Mouse (Mus musculus): Measurements from ENCODE around the gene Reep6.

The Reep6 gene

GRCm38 (mm10) chr10:80329273-80330081 is at the start of gene Reep6, which contains the start of gene Pcsk4:
Reep6 (plus strand) TSS chr10:80329953.
Pcsk4 (minus strand) TSS chr10:80329498.
- DNase-seq (ENCODE audit: low read depth in 1 of 2, low spot score in 2 of 2), result peak; percentile 89 to 91

DNA sequence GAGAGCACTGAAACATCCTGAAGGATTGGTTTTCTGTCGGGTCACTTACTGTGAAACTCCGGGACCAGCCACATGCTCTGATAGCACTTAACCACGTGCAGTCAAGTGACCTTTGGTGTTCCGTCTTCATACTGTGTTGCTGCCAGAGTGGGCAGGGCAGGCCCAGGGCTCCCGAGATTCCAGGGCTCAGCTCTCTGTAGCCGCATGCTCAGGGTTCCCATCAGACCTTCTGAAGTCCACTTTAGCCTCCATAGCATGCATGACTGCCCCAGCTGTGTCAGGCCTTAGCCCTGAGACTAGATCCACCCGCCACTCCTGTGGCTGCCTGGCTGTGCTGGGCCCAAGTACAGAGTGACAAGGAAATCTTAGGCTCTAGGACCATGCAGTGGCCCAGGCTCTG is 48.4 kb upstream of the Reep6 start:
- no peak for DNase-seq (ENCODE audit: low read depth in 1 of 2, low spot score in 2 of 2)

DNA sequence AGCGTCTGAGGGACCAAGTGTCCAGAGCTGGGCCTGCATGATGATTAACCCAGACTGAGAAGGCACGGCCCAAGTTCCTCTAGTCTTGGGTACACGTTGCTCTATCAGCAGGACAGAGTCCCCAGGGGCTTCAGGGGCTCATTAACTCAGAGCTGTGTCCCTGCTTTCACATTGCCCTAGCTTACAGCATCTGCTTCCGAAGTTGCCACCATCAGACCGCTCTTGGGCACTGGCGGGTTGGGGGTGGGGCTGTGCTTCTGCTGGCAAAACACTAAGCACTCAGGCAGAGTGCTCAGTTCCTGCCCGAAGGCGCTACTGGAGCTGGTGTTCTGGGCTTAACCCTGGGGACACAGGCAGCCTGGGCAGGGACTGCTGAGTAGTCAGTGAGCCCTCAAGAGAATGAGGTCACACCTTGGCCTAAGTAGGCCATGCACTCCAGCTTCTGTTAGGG is 47.8 kb upstream of the Reep6 start:
- no peak for DNase-seq (ENCODE audit: low read depth in 1 of 2, low spot score in 2 of 2)

GRCm38 (mm10) chr10:80282481-80283441 is 47.0 kb upstream of the Reep6 start:
- no peak for DNase-seq (ENCODE audit: low read depth in 1 of 2, low spot score in 2 of 2)

DNA sequence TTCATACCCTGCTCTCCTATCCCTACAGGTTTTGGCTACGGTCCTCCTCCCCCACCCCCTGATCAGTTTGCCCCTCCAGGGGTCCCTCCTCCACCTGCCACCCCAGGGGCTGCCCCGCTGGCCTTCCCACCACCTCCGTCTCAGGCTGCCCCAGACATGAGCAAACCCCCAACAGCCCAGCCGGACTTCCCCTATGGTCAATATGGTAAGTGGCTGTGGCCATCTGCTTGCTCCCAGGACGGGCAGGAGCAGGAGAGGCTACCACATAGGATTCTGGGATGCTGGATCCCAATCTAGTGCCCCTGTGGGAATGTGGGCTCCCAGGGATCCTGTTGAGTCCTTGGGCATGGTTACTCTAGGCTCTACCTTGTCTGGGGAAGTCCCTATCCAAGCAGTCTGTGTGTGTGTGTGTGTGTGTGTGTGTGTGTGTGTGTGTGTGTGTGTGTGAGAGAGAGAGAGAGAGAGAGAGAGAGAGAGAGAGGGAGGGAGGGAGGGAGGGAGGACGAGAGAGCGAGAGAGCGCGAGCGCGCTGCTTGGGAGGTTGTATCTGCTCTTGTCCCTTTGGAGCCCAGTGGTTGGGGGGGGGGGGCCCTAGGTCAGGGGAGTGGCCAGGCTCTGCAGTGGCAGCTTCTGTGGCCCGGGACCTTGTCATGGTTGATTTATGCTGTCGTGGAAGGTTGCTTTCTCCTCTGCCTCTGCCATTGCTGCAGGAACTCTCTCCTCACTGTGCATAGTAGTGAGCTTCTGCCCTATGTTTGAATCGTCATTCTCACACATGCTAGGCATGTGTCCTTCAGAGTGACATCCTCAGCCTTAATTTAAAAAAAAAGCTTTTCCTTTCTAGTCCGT is 44.3 kb upstream of the Reep6 start:
- DNase-seq (ENCODE audit: low read depth in 1 of 2, low spot score in 2 of 2), result no peak

- DNase-seq (ENCODE audit: low read depth in 1 of 2, low spot score in 2 of 2), result no peak
These were observed 41.7 kb upstream of the Reep6 start for GRCm38 (mm10) chr10:80288097-80288496.

DNA sequence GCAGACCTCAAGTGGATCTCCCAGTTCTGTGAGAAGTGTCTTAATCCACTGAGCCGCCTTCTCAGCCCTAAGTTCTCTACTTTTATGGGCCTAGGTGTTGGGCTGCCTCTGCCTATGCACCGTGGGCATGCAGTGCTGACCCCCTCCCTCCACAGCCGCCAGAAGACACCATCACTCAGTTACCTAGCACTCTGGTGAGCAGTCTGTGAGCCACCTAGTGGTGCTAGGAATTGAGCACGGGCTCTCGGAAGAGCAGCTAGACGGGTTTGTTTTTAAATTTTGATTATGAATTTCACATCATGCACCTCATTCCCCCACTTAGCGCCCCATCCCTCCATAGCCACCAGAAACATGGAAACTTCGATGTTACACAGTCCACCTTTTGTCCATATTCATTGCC is 41.1 kb upstream of the Reep6 start:
- no peak for DNase-seq (ENCODE audit: low read depth in 1 of 2, low spot score in 2 of 2)

- DNase-seq (ENCODE audit: low read depth in 1 of 2, low spot score in 2 of 2), result peak; percentile 82 to 92
These were observed 37.3 kb upstream of the Reep6 start, which contains the start of gene Rps15 for GRCm38 (mm10) chr10:80292251-80293146. Rps15 (plus strand) TSS chr10:80292453.

DNA sequence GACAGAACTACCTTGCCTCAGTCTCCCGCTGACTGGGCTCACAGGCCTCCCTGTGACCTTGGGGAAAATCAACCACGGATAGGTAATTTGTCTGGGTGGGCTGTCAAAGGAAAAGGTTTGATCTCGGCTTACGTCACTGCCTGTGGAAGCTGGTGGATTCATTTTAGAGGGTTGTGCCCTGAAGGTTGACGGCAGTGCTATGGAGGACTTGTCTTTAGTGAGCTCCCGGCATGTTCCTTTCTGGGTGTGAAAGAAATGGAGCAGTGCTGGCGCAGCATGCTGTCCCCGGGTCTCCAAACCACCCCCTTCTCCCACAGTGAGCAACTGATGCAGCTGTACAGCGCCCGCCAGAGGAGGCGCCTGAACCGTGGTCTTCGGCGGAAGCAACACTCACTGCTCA is 36.4 kb upstream of the Reep6 start:
- DNase-seq (ENCODE audit: low read depth in 1 of 2, low spot score in 2 of 2), result no peak

DNA sequence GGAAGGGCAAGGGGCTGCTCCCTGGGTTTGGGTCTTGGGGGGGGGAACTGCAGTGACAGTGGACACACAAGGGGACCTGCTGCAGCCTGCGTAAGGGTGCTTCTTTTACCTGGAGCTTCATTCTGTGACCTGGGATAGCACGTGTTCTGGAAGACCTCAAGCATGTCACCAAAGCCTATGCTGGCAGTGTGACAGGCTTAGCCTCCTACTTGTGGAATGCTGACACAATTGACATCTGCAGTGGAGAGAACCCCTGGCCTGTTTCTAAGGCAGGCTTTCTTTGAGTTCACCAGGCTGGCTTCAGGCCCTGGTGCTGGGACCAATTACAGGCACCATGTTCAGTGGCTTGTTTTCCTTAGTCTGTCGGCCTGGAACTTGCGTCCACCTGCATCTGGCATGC is 35.4 kb upstream of the Reep6 start:
- DNase-seq (ENCODE audit: low read depth in 1 of 2, low spot score in 2 of 2), result no peak

DNA sequence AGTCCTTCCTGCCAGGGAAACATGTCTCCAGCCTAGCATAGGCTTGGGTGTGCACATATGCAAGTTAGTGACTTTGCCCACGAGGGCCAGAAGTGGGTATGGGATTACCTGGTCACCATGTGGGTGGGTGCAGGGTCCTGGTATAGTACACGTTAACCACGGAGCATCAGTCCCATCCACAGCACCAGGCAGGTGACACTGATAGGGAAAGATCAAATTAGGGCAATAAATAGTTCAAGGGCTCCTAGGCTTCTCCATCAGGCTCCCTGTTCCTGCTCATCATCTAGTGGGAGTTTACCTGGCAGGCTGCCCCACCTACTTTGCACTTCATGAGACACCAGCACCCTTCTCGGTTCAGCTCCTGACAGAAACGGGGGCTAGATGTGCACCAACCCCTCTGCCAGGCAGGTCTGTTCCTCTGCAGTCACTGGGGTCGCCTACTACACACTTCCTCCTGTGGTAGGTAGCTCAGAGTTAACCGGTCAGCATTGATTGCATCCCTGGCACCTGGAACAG is 34.9 kb upstream of the Reep6 start:
- DNase-seq (ENCODE audit: low read depth in 1 of 2, low spot score in 2 of 2), result no peak

- peak in 1 of 2 experiments; percentile 62 for DNase-seq (ENCODE audit: low read depth in 1 of 2, low spot score in 2 of 2)
These were observed 33.9 kb upstream of the Reep6 start, which contains the start of gene Apc2 for GRCm38 (mm10) chr10:80295618-80296425. Apc2 (plus strand) TSS chr10:80295977.

GRCm38 (mm10) chr10:80296824-80297223 is 32.9 kb upstream of the Reep6 start:
- DNase-seq (ENCODE audit: low read depth in 1 of 2, low spot score in 2 of 2), result no peak

GRCm38 (mm10) chr10:80297526-80298133 is 32.1 kb upstream of the Reep6 start:
- no peak for DNase-seq (ENCODE audit: low read depth in 1 of 2, low spot score in 2 of 2)

GRCm38 (mm10) chr10:80298571-80299281 is 31.0 kb upstream of the Reep6 start:
- DNase-seq (ENCODE audit: low read depth in 1 of 2, low spot score in 2 of 2), result no peak

- DNase-seq (ENCODE audit: low read depth in 1 of 2, low spot score in 2 of 2), result no peak
These were observed 30.5 kb upstream of the Reep6 start for GRCm38 (mm10) chr10:80299301-80299700.

DNA sequence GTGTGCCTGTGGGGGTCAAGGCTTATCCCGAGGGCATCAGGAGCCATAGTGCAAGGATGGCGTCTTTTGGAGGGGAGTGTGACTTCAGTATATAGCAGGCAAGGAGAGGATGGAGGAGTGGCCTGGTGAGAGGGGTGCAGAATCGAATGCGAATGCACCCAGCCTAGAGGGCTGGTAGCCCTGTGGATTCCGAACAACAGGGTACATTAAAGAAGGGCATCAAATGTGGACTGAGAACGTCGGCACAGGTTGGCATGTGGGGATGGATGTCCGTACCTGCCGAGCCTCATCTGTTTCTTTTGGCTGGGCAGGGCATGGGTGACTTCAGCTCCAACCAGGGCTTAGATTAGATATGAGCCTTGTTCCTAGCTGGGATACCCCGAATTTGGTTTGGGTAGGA is 29.9 kb upstream of the Reep6 start:
- DNase-seq (ENCODE audit: low read depth in 1 of 2, low spot score in 2 of 2), result no peak
